Mouse (Mus musculus) brain, adult 2 months (tissue): ENCODE measurements around the gene Rtn3.

Source experiments
- DNase-seq: peaks from one replicate; pipeline ENCODE4 v3.0.0; 2011; ENCODE audit warnings: low read depth, low spot score

Gene Rtn3

GRCm38 (mm10) chr19:7382248-7382902 is 100.7 kb downstream of the Rtn3 start:
- DNase-seq, result peak; percentile 45

- peak; percentile 62 for DNase-seq
Measured at GRCm38 (mm10) chr19:7381906-7382247, 101.2 kb downstream of the Rtn3 start.

GRCm38 (mm10) chr19:7377639-7378038 is 105.4 kb downstream of the Rtn3 start:
- DNase-seq, result no peak
